In genomic region chrX:38438147-38438791, GRCm38 (mm10) we compare ENCODE assay signal across 8 mouse cellular contexts. TPM values are rescaled to one million over a fixed set of nuclear protein-coding genes. Genes with fewer than 3 reads are reported as not detected.
DNase-seq lines count a peak whose midpoint lies in the region; ATAC-seq and TF ChIP-seq lines count a peak whose summit lies in the region.

No protein-coding gene starts in this region.

- peak; percentile 69 to 76 (median 71) for TF ChIP-seq CTCF in MEL (IDR thresholded peaks at IDR 0.05 in 2 of 3, conservative IDR thresholded peaks at IDR 0.05 in 1 of 3; ENCODE audit: control insufficient read depth in 1 of 3, insufficient read depth in 1 of 3, low read depth in 2 of 3, low read length in 3 of 3, poor library complexity in 1 of 3, severe bottlenecking in 1 of 3)

- H3K4me1 ChIP-seq in MEL (ENCODE audit: control insufficient read depth in 1 of 2, insufficient read depth in 2 of 2, low read length in 2 of 2): no peaks in the 10 kb centered on the region
- H3K4me1 ChIP-seq in forebrain, embryonic 10.5 days: no peaks in the 10 kb centered on the region

- WGBS in forebrain, embryonic 10.5 days: 62% methylated on average over 7 of the region's 7 CpGs

- TF ChIP-seq EP300 in MEL (IDR thresholded peaks at IDR 0.05; ENCODE audit: low read depth in 1 of 2, low read length in 2 of 2): no peak

- no peaks in the 10 kb centered on the region for H3K79me2 ChIP-seq in MEL (ENCODE audit: control insufficient read depth, insufficient read depth, low read length, poor library complexity)

- peak; percentile 84 for ATAC-seq in megakaryocyte, adult 5-6 weeks (ENCODE audit: poor library complexity, severe bottlenecking)

- no peak for TF ChIP-seq POLR2A in MEL (IDR thresholded peaks at IDR 0.05; ENCODE audit: control insufficient read depth in 1 of 2, insufficient read depth in 1 of 2, low read depth in 1 of 2, low read length in 2 of 2, poor library complexity in 1 of 2)

- H3K9ac ChIP-seq in MEL (ENCODE audit: control insufficient read depth, low read depth, low read length, poor library complexity, severe bottlenecking): no peak overlapping the region

- no peaks in the 10 kb centered on the region for H3K27me3 ChIP-seq in MEL (ENCODE audit: control insufficient read depth in 1 of 2, insufficient read depth in 2 of 2, low read length in 2 of 2)
- no peaks in the 10 kb centered on the region for H3K27me3 ChIP-seq in forebrain, embryonic 10.5 days (ENCODE audit: poor library complexity, severe bottlenecking)

- no peaks in the 10 kb centered on the region for H3K9me3 ChIP-seq in MEL (replicated peaks; ENCODE audit: insufficient read depth, low read length)
- H3K9me3 ChIP-seq in forebrain, embryonic 10.5 days: no peaks in the 10 kb centered on the region

- no peak overlapping the region for H3K27ac ChIP-seq in MEL (ENCODE audit: control insufficient read depth, low read depth, low read length)
- H3K27ac ChIP-seq in forebrain, embryonic 10.5 days: no peak overlapping the region

- TF ChIP-seq RAD21 in MEL (IDR thresholded peaks at IDR 0.05; ENCODE audit: low read depth, low read length): peak; percentile 44

- peaks cover 0 to 3% of the 10 kb centered on the region in 2 experiments; a peak in 2 of 4 replicates for H3K36me3 ChIP-seq in MEL (ENCODE audit: control insufficient read depth in 1 of 2, insufficient read depth in 2 of 2, low read length in 2 of 2)
- H3K36me3 ChIP-seq in forebrain, embryonic 10.5 days (replicated peaks): peaks cover 21% of the 10 kb centered on the region

- H3K4me3 ChIP-seq in MEL (ENCODE audit: control insufficient read depth in 1 of 2, insufficient read depth in 1 of 2, low read depth in 2 of 2, low read length in 2 of 2): no peak overlapping the region
- no peak overlapping the region for H3K4me3 ChIP-seq in forebrain, embryonic 10.5 days

- DNase-seq in MEL (ENCODE audit: low read depth, low spot score): peak; percentile 67
- peak; percentile 59 for DNase-seq in brain, embryonic 18.5 days (ENCODE audit: low read depth, low spot score)
- DNase-seq in forebrain, embryonic 10.5 days (ENCODE audit: extremely low spot score, low spot score): peak; percentile 34
- DNase-seq in heart, postnatal 4 days: peak; percentile 87
- peak; percentile 72 to 73 for DNase-seq in layer of hippocampus, postnatal 36 days
- DNase-seq in right cerebral cortex, adult 18-20 months: peak; percentile 70
- peak; percentile 16 for DNase-seq in urinary bladder, postnatal 10 days (ENCODE audit: low spot score)

TF ChIP-seq in MEL, 35 proteins besides CTCF, POLR2A, EP300 and RAD21:
- TF ChIP-seq MXI1 (IDR thresholded peaks at IDR 0.05; ENCODE audit: low read depth, low read length) (no peak), SMC3 (IDR thresholded peaks at IDR 0.05; ENCODE audit: low read depth, low read length) (peak; percentile 54)

RNA-seq across cellular contexts. Expression of gene Lamp2, which starts 18.0 kb away (rescaled TPM):
- 20.6 and 23.1 TPM in 2 replicates for total RNA-seq in MEL (2012; rRNA removed)
- polyA plus RNA-seq in MEL (2012; ENCODE audit: insufficient read depth in 1 of 2, insufficient read length in 2 of 2, low read depth in 1 of 2, low replicate concordance in 2 of 2, missing spikeins in 1 of 2): 10 to 100 TPM; 28.9 to 80.5 TPM
- 59.5 and 68.4 TPM in 2 replicates for polyA plus RNA-seq in forebrain, embryonic 10.5 days (2016; fragmentation: Nextera tagmentation; extraction: Ambion mirVana)
- 100 to 1,000 TPM; 144 TPM for total RNA-seq in heart, postnatal 4 days (2021)
- total RNA-seq in layer of hippocampus, postnatal 36 days (2021): 10 to 100 TPM; 67.3 to 71.6 TPM
- total RNA-seq in megakaryocyte, adult 5-6 weeks (2015): 464 and 491 TPM in 2 replicates
- 317 and 338 TPM in 2 replicates for total RNA-seq in megakaryocyte, adult 5-6 weeks (2017)

Comparison
In these comparisons a context has a peak if more than half of its experiments do, and no peak if none do; other contexts are left out.
1. DNase-seq: peak in every context shown above with its lines; median percentile 87 in heart, postnatal 4 days; 72 in layer of hippocampus, postnatal 36 days; 70 in right cerebral cortex, adult 18-20 months; 67 in MEL; 59 in brain, embryonic 18.5 days; 34 in forebrain, embryonic 10.5 days; 16 in urinary bladder, postnatal 10 days.